Mouse (Mus musculus): ENCODE data around the gene Dnmt3l. TPM values are rescaled to one million over a fixed set of nuclear protein-coding genes. Genes with fewer than 3 reads are reported as not detected.
"Not testable (repeated sequence)": the region's sequence is repeated elsewhere in the genome, so short reads cannot be mapped to it uniquely, and the experiment has no call there.

Gene Dnmt3l
- polyA plus RNA-seq, 1 experiment from 2014 or later, result not detected

- H3K4me3 ChIP-seq (replicated peaks), result 0 out of 2 replicates have a peak overlapping the region, but pooled peaks have one; percentile 3
- H3K4me1 ChIP-seq (replicated peaks), result peaks cover 37% of the 10 kb centered on the region
- peak overlapping the region; percentile 1; the same call in 1 of the 2 replicates for H3K9ac ChIP-seq (replicated peaks)
- no peaks in the 10 kb centered on the region for H3K27me3 ChIP-seq
- H3K36me3 ChIP-seq, result peaks cover 3% of the 10 kb centered on the region; the same call in 1 of the 2 replicates
- no peak for ATAC-seq (ENCODE audit: insufficient number of reproducible peaks, insufficient read depth, low FRiP score, low TSS enrichment, low read depth)
- 21% methylated on average over 10 of the region's 10 CpGs for WGBS
- H3K4me2 ChIP-seq, result peak overlapping the region; percentile 88
- H3K9me3 ChIP-seq, result peaks cover 8% of the 10 kb centered on the region; the same call in 1 of the 2 replicates
- peak overlapping the region; percentile 46; the same call in 1 of the 2 replicates for H3K27ac ChIP-seq
These were observed 31.4 kb upstream of the Dnmt3l start for GRCm38 (mm10) chr10:78010335-78010734.

DNA sequence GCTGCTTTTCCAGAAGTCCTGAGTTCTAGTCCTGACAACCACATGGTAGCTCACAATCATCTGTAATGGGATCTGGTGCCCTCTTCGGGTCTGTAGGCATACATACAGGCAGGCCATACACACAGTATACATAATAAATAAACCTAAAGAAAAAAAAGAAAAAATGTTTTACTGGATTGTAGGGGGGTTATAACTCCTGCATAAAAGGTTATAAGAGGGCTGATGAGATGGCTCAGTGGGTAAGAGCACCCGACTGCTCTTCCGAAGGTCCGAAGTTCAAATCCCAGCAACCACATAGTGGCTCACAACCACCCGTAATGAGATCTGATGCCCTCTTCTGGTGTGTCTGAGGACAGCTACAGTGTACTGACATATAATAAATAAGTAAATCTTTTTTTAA, 30.6 kb upstream of the Dnmt3l start:
- not testable (repeated sequence) for ATAC-seq (ENCODE audit: insufficient number of reproducible peaks, insufficient read depth, low FRiP score, low TSS enrichment, low read depth); H3K4me3 ChIP-seq (replicated peaks); H3K9ac ChIP-seq (replicated peaks); H3K27ac ChIP-seq; H3K27me3 ChIP-seq; H3K9me3 ChIP-seq; H3K36me3 ChIP-seq; H3K4me2 ChIP-seq
- peaks cover 32% of the 10 kb centered on the region for H3K4me1 ChIP-seq (replicated peaks)
- WGBS, result 94% methylated on average over 5 of the region's 5 CpGs

- Histone ChIP-seq H3K27ac (no peak overlapping the region), H3K4me1 (replicated peaks) (peaks cover 15% of the 10 kb centered on the region), H3K4me3 (replicated peaks) (no peak overlapping the region), H3K9me3 (peaks cover 8% of the 10 kb centered on the region; the same call in 1 of the 2 replicates), H3K4me2 (no peak overlapping the region), H3K27me3 (peaks cover 3% of the 10 kb centered on the region; the same call in 1 of the 2 replicates), H3K9ac (replicated peaks) (no peak overlapping the region), H3K36me3 (no peaks in the 10 kb centered on the region)
- no peak for ATAC-seq (ENCODE audit: insufficient number of reproducible peaks, insufficient read depth, low FRiP score, low TSS enrichment, low read depth)
- 94% methylated on average over 18 of the region's 18 CpGs for WGBS
These were observed 28.9 kb upstream of the Dnmt3l start for GRCm38 (mm10) chr10:78012661-78013495.

DNA sequence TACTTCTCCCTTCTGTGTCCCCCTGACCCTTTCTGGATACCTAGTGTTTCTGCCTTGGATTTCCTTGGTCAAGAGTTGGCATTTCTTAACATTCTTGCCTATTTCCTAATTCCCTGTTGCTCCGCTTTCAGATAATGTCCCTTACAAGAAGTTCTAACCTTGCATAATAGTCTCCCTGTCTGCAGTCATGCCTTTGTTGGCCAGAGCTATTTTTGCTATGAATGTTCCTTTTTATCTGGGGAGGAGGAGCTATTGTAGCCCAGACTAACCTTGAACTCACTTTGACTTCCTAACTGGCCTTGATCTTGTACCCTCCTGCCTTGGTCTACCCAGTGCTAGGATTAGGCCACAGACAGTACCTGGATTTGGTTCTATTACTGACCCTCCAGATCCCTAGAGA, 26.3 kb upstream of the Dnmt3l start:
- Histone ChIP-seq H3K36me3 (no peaks in the 10 kb centered on the region), H3K9ac (replicated peaks) (no peak overlapping the region), H3K4me1 (replicated peaks) (0 out of 2 replicates have a peak, but pooled peaks cover 1% of the 10 kb centered on the region), H3K27ac (no peak overlapping the region), H3K4me2 (no peak overlapping the region), H3K9me3 (peaks cover 8% of the 10 kb centered on the region; the same call in 1 of the 2 replicates), H3K27me3 (peaks cover 3% of the 10 kb centered on the region; the same call in 1 of the 2 replicates), H3K4me3 (replicated peaks) (no peak overlapping the region)
- ATAC-seq (ENCODE audit: insufficient number of reproducible peaks, insufficient read depth, low FRiP score, low TSS enrichment, low read depth), result no peak
- WGBS, result 94% methylated on average over 1 of the region's 1 CpGs

DNA sequence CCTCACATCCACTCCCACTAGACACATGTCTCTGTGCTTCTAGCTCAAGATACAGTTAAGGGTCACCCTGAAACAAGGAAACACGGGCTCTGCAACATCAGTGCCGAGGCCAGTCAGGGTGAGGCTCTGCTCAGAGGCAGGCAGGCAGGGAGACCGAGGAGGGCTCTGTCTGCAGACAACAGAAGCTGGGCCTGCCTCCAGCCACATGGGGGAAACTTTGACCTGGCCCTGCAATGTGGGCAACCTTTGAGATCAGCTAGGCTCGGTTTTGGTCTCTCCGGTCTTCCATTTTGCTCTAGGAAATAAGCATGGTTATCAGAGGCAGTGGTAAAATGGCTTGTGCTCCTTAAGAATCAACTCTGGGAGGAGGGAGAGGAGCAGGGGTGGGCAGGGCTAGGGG, 25.4 kb upstream of the Dnmt3l start:
- ATAC-seq (ENCODE audit: insufficient number of reproducible peaks, insufficient read depth, low FRiP score, low TSS enrichment, low read depth), result no peak
- Histone ChIP-seq H3K4me2 (no peak overlapping the region), H3K27me3 (peaks cover 3% of the 10 kb centered on the region; the same call in 1 of the 2 replicates), H3K36me3 (no peaks in the 10 kb centered on the region), H3K4me1 (replicated peaks) (no peaks in the 10 kb centered on the region), H3K4me3 (replicated peaks) (no peak overlapping the region), H3K9me3 (peaks cover 8% of the 10 kb centered on the region; the same call in 1 of the 2 replicates), H3K27ac (no peak overlapping the region), H3K9ac (replicated peaks) (no peak overlapping the region)
- WGBS, result 63% methylated on average over 5 of the region's 5 CpGs

GRCm38 (mm10) chr10:78018797-78019203, 22.9 kb upstream of the Dnmt3l start:
- H3K4me2 ChIP-seq, result peak overlapping the region; percentile 55
- ATAC-seq (ENCODE audit: insufficient number of reproducible peaks, insufficient read depth, low FRiP score, low TSS enrichment, low read depth), result peak; percentile 73
- H3K27ac ChIP-seq, result no peak overlapping the region
- H3K9ac ChIP-seq (replicated peaks), result 0 out of 2 replicates have a peak overlapping the region, but pooled peaks have one; percentile 12
- H3K27me3 ChIP-seq, result peaks cover 3% of the 10 kb centered on the region; the same call in 1 of the 2 replicates
- H3K36me3 ChIP-seq, result no peaks in the 10 kb centered on the region
- peak overlapping the region; percentile 29 for H3K4me3 ChIP-seq (replicated peaks)
- 21% methylated on average over 19 of the region's 19 CpGs for WGBS
- no peaks in the 10 kb centered on the region for H3K4me1 ChIP-seq (replicated peaks)
- peaks cover 8% of the 10 kb centered on the region; the same call in 1 of the 2 replicates for H3K9me3 ChIP-seq

GRCm38 (mm10) chr10:78019291-78019690, 22.5 kb upstream of the Dnmt3l start:
- no peaks in the 10 kb centered on the region for H3K4me1 ChIP-seq (replicated peaks)
- H3K9me3 ChIP-seq, result peaks cover 8% of the 10 kb centered on the region; the same call in 1 of the 2 replicates
- WGBS, result 86% methylated on average over 4 of the region's 4 CpGs
- H3K4me2 ChIP-seq, result no peak overlapping the region
- no peak overlapping the region for H3K27ac ChIP-seq
- H3K9ac ChIP-seq (replicated peaks), result no peak overlapping the region
- no peaks in the 10 kb centered on the region for H3K36me3 ChIP-seq
- peaks cover 3% of the 10 kb centered on the region; the same call in 1 of the 2 replicates for H3K27me3 ChIP-seq
- ATAC-seq (ENCODE audit: insufficient number of reproducible peaks, insufficient read depth, low FRiP score, low TSS enrichment, low read depth), result no peak
- H3K4me3 ChIP-seq (replicated peaks), result no peak overlapping the region

DNA sequence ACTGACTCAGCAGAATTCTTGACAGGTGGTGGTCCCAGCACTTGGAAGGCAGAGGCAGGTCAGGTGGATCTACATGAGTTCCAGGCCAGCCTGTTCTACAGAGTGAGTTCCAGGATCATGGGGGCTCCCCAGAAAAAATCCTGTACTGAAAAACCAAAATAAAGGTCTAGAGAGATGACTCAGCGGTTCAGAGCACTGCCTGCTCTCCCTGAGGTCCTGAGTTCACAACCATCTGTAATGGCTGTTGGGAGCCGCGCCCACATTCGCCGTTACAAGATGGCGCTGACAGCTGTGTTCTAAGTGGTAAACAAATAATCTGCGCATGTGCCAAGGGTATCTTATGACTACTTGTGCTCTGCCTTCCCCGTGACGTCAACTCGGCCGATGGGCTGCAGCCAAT, 21.8 kb upstream of the Dnmt3l start:
- H3K4me2 ChIP-seq; H3K4me3 ChIP-seq (replicated peaks); H3K9me3 ChIP-seq; H3K27ac ChIP-seq; H3K9ac ChIP-seq (replicated peaks); ATAC-seq (ENCODE audit: insufficient number of reproducible peaks, insufficient read depth, low FRiP score, low TSS enrichment, low read depth); H3K4me1 ChIP-seq (replicated peaks); H3K36me3 ChIP-seq; H3K27me3 ChIP-seq: not testable (repeated sequence)
- WGBS, result 97% methylated on average over 7 of the region's 11 CpGs

GRCm38 (mm10) chr10:78025453-78025852, 16.3 kb upstream of the Dnmt3l start:
- not testable (repeated sequence) for ATAC-seq (ENCODE audit: insufficient number of reproducible peaks, insufficient read depth, low FRiP score, low TSS enrichment, low read depth); H3K9me3 ChIP-seq; H3K4me3 ChIP-seq (replicated peaks); H3K9ac ChIP-seq (replicated peaks); H3K4me1 ChIP-seq (replicated peaks); H3K27ac ChIP-seq; H3K36me3 ChIP-seq; H3K4me2 ChIP-seq; H3K27me3 ChIP-seq
- 72% methylated on average over 6 of the region's 8 CpGs for WGBS

DNA sequence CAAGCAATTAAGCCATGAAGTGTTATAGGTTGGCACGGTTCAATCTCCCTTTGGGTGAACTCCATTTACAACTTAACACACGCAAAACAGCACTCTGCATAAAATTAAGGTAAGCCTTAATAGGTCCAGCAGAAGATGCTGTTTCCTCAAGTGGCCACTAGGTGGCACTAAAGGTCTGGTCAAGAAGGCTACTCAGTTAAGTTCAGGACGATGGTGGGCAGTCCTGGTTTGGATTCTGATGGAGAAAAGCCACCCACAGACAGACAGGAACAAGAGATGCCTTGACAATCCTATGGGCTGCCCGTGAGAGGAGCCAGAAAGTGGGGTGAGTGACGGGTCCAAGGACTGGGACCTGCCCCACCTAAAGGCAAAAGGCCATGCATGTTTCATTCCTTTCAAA, 13.6 kb upstream of the Dnmt3l start:
- ATAC-seq (ENCODE audit: insufficient number of reproducible peaks, insufficient read depth, low FRiP score, low TSS enrichment, low read depth), result peak; percentile 47; the same call in 1 of the 2 replicates
- Histone ChIP-seq H3K4me2 (no peak overlapping the region), H3K9me3 (no peaks in the 10 kb centered on the region), H3K4me3 (replicated peaks) (no peak overlapping the region), H3K27me3 (no peaks in the 10 kb centered on the region), H3K9ac (replicated peaks) (no peak overlapping the region), H3K36me3 (no peaks in the 10 kb centered on the region), H3K4me1 (replicated peaks) (no peaks in the 10 kb centered on the region), H3K27ac (no peak overlapping the region)
- WGBS, result 4% methylated on average over 5 of the region's 5 CpGs

DNA sequence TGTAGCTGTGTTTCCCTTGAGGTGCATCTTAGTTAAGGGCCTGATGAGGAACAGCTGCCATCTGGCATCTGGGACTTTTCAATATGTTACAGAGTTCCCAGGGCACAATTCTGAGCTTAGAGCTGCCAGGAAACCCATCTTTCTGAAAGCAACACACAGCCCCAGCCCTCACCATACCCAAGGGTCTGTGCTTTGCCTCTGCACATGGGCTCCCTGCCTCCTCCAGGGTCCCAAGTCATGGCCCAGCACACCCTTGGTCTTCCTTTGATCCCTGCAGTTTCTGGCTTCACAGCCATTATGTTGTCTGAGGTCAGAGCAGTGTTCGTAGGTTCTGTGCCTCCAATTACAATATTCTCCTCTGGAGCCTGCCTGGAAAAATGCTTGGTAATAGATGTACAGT, 12.7 kb upstream of the Dnmt3l start:
- WGBS, result 75% methylated on average over 1 of the region's 1 CpGs
- ATAC-seq (ENCODE audit: insufficient number of reproducible peaks, insufficient read depth, low FRiP score, low TSS enrichment, low read depth), result no peak
- no peak overlapping the region for H3K9ac ChIP-seq (replicated peaks)

More for the DNA sequence above, 12.7 kb upstream of the Dnmt3l start:
- Histone ChIP-seq H3K9me3 (no peaks in the 10 kb centered on the region), H3K4me1 (replicated peaks) (no peaks in the 10 kb centered on the region), H3K4me2 (no peak overlapping the region), H3K27ac (no peak overlapping the region), H3K36me3 (no peaks in the 10 kb centered on the region), H3K27me3 (no peaks in the 10 kb centered on the region), H3K4me3 (replicated peaks) (no peak overlapping the region)
